Mouse (Mus musculus): ENCODE data around the gene Slx4ip.

- TF ChIP-seq POLR2A (IDR thresholded peaks at IDR 0.05; ENCODE audit: extremely low read depth, insufficient read depth, low read length) (no peak), CTCF (IDR thresholded peaks at IDR 0.05; ENCODE audit: low read depth, low read length) (no peak)
These were observed 196.7 kb downstream of the Slx4ip start for GRCm38 (mm10) chr2:137087705-137088104.

Measured in liver, adult 2 months (tissue).